Mouse (Mus musculus): ENCODE data around the gene Cckar. TPM values are rescaled to one million over a fixed set of nuclear protein-coding genes. Genes with fewer than 3 reads are reported as not detected.

The Cckar gene
- total RNA-seq, 1 experiment, result not detected

DNA sequence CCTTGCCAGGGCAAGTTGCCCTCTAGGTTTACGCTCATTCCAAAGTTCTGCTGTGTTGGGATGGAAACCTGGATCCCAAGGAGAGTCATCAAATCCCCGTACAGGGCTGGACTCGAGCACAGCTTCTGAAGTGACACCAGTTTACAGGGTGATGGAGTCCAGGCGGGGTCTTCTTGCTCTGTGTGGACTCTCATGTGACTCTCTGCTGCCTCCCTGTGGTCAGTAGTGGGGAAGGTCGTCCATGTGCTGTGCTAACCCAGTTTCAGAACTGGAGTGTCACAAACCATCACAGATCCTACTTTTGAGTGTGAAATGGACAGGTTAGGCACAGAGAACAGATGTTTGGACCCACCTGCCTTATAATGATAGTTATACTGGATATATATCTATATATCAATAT lies 35.2 kb downstream of the Cckar start:
- H3K9ac ChIP-seq (ENCODE audit: insufficient read depth, low read depth, low read length, poor library complexity, severe bottlenecking), result peak overlapping the region; percentile 84

DNA sequence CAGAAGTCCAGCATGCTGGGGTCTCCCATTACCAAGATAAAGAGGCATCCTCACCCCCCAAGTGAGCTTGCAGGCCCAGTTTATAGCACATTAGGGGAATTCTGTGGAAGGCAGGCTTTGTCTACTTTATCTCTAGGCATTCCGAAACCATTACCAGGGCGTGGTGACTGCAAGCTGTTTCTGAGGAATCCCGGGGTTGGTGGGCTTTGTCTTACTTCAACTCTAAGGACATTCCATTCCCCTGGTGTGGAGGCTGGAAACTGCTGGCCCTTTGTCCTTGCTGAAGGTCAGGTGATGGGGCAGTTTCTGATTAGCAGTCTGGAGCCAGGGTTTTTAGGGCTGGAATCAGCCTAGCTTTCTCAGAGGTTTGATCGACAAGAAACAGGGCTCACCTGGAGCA lies 36.0 kb downstream of the Cckar start:
- Histone ChIP-seq H3K4me3 (ENCODE audit: insufficient read depth in 1 of 2, low read depth in 1 of 2, low read length in 2 of 2, poor library complexity in 1 of 2, severe bottlenecking in 1 of 2) (peak overlapping the region; percentile 17 to 30), H3K9me3 (ENCODE audit: control insufficient read depth, insufficient read depth, low read depth, low read length) (no peaks in the 10 kb centered on the region), H3K27ac (ENCODE audit: insufficient read depth, low read depth, low read length, poor library complexity, severe bottlenecking) (peak overlapping the region; percentile 100), H3K4me1 (ENCODE audit: control insufficient read depth in 2 of 2, insufficient read depth in 2 of 2, low read length in 2 of 2, poor library complexity in 1 of 2) (peaks cover 11 to 18% of the 10 kb centered on the region in 2 experiments; a peak in 3 of 4 replicates), H3K36me3 (ENCODE audit: control insufficient read depth, insufficient read depth, low read length, poor library complexity, severe bottlenecking) (no peaks in the 10 kb centered on the region), H3K9ac (ENCODE audit: insufficient read depth, low read depth, low read length, poor library complexity, severe bottlenecking) (peak overlapping the region; percentile 84)
- TF ChIP-seq CHD2 (IDR thresholded peaks at IDR 0.05; ENCODE audit: low read depth, low read length), result peak; percentile 64; the same call in 1 of the 2 replicates
- TF ChIP-seq ZNF384 (IDR thresholded peaks at IDR 0.05; ENCODE audit: low read depth, low read length), result no peak
- peak; percentile 73 for TF ChIP-seq MAFK (IDR thresholded peaks at IDR 0.05; ENCODE audit: insufficient read depth, low read depth, low read length)
- in situ Hi-C loops (cut with MboI; ENCODE audit: low sequenced_read_pairs in 2 of 2, unreplicated experiment in 2 of 2), result no loop called here
- peak; percentile 94 for DNase-seq (ENCODE audit: low read depth, low spot score)

More for the DNA sequence above, 35.2 kb downstream of the Cckar start:
- Histone ChIP-seq H3K36me3 (ENCODE audit: control insufficient read depth, insufficient read depth, low read length, poor library complexity, severe bottlenecking) (no peaks in the 10 kb centered on the region), H3K27ac (ENCODE audit: insufficient read depth, low read depth, low read length, poor library complexity, severe bottlenecking) (peak overlapping the region; percentile 100), H3K4me1 (ENCODE audit: control insufficient read depth in 2 of 2, insufficient read depth in 2 of 2, low read length in 2 of 2, poor library complexity in 1 of 2) (peaks cover 11 to 16% of the 10 kb centered on the region in 2 experiments; a peak in 3 of 4 replicates), H3K9me3 (ENCODE audit: control insufficient read depth, insufficient read depth, low read depth, low read length) (no peaks in the 10 kb centered on the region), H3K4me3 (ENCODE audit: insufficient read depth in 1 of 2, low read depth in 1 of 2, low read length in 2 of 2, poor library complexity in 1 of 2, severe bottlenecking in 1 of 2) (peak overlapping the region; percentile 17 to 25)
- DNase-seq (ENCODE audit: low read depth, low spot score), result peak; percentile 93
- in situ Hi-C loops (cut with MboI; ENCODE audit: low sequenced_read_pairs in 2 of 2, unreplicated experiment in 2 of 2), result no loop called here
- no peak for TF ChIP-seq HCFC1 (IDR thresholded peaks at IDR 0.05; ENCODE audit: borderline replicate concordance, insufficient read depth, low read length)
- peak; percentile 88; the same call in 1 of the 2 replicates for TF ChIP-seq ZC3H11A (IDR thresholded peaks at IDR 0.05; ENCODE audit: borderline replicate concordance, low read depth, low read length)

DNA sequence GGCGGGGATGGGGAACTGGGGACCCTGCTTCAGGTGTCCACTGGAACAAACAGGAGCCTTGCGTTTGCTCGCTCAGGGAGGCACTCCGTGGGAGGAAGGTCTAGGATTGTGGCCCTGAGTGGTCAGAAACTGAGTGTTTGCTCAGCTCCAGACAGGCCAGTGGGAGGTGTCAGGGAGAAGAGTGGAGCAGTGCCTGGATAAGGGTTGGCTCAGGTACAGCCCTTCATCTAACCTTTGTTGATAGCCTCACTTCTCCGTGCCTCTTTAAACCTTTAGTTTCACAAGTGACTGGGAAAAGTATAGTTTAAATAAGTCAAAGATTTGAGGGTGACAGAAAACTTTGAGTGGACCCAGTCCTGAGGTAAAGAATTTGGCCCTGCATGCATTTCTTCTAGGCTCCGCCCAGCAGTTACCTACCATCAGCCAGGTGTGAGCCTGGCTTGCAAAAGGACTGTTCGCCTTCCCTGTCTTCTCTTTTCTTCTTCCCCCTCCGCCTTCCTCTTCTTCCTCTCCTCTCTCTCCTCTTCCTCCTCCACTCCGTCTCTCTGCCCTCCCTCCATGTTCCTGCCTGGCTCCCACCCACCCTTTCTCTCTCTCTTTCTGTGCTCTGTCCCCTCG lies 37.1 kb downstream of the Cckar start:
- Histone ChIP-seq H3K9ac (ENCODE audit: insufficient read depth, low read depth, low read length, poor library complexity, severe bottlenecking) (peak overlapping the region; percentile 76), H3K27ac (ENCODE audit: insufficient read depth, low read depth, low read length, poor library complexity, severe bottlenecking) (peak overlapping the region; percentile 100), H3K9me3 (ENCODE audit: control insufficient read depth, insufficient read depth, low read depth, low read length) (no peaks in the 10 kb centered on the region), H3K4me1 (ENCODE audit: control insufficient read depth in 2 of 2, insufficient read depth in 2 of 2, low read length in 2 of 2, poor library complexity in 1 of 2) (peaks cover 11 to 18% of the 10 kb centered on the region in 2 experiments; a peak in 3 of 4 replicates), H3K4me3 (ENCODE audit: insufficient read depth in 1 of 2, low read depth in 1 of 2, low read length in 2 of 2, poor library complexity in 1 of 2, severe bottlenecking in 1 of 2) (peak overlapping the region in 1 of 2 experiments; percentile 23; a peak in 1 of 4 replicates), H3K36me3 (ENCODE audit: control insufficient read depth, insufficient read depth, low read length, poor library complexity, severe bottlenecking) (no peaks in the 10 kb centered on the region)
- DNase-seq (ENCODE audit: low read depth, low spot score), result no peak
- no peak for TF ChIP-seq CHD2 (IDR thresholded peaks at IDR 0.05; ENCODE audit: low read depth, low read length)
- in situ Hi-C loops (cut with MboI; ENCODE audit: low sequenced_read_pairs in 2 of 2, unreplicated experiment in 2 of 2), result no loop called here

DNA sequence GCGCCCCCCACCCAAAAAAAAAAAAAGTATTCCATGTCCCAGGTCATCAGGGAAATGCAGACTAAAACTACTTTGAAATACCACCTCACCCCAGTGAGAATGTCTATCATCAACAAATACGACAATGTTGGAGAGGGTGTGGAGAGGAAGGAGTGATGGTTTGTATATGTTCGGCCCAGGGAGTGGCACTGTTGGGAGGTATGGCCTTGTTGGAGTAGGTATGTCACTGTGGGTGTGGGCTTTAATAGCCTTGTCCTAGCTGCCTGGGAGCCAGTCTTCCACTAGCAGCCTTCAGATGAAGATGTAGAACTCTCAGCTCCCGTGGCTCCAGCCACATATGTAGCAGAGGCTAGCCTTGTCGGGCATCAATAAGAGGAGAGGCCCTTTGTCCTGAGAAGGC lies 39.5 kb downstream of the Cckar start:
- Histone ChIP-seq H3K4me1 (ENCODE audit: control insufficient read depth in 2 of 2, insufficient read depth in 2 of 2, low read length in 2 of 2, poor library complexity in 1 of 2) (peaks cover 11 to 24% of the 10 kb centered on the region in 2 experiments; a peak in 3 of 4 replicates), H3K9ac (ENCODE audit: insufficient read depth, low read depth, low read length, poor library complexity, severe bottlenecking) (no peak overlapping the region), H3K9me3 (ENCODE audit: control insufficient read depth, insufficient read depth, low read depth, low read length) (no peaks in the 10 kb centered on the region), H3K27ac (ENCODE audit: insufficient read depth, low read depth, low read length, poor library complexity, severe bottlenecking) (no peak overlapping the region), H3K36me3 (ENCODE audit: control insufficient read depth, insufficient read depth, low read length, poor library complexity, severe bottlenecking) (no peaks in the 10 kb centered on the region), H3K4me3 (ENCODE audit: insufficient read depth in 1 of 2, low read depth in 1 of 2, low read length in 2 of 2, poor library complexity in 1 of 2, severe bottlenecking in 1 of 2) (no peak overlapping the region)
- no peak for DNase-seq (ENCODE audit: low read depth, low spot score)
- in situ Hi-C loops (cut with MboI; ENCODE audit: low sequenced_read_pairs in 2 of 2, unreplicated experiment in 2 of 2), result no loop called here
- TF ChIP-seq MAFK (IDR thresholded peaks at IDR 0.05; ENCODE audit: insufficient read depth, low read depth, low read length) (no peak), ZNF384 (IDR thresholded peaks at IDR 0.05; ENCODE audit: low read depth, low read length) (no peak), ZC3H11A (IDR thresholded peaks at IDR 0.05; ENCODE audit: borderline replicate concordance, low read depth, low read length) (no peak), CHD2 (IDR thresholded peaks at IDR 0.05; ENCODE audit: low read depth, low read length) (no peak), HCFC1 (IDR thresholded peaks at IDR 0.05; ENCODE audit: borderline replicate concordance, insufficient read depth, low read length) (no peak)

DNA sequence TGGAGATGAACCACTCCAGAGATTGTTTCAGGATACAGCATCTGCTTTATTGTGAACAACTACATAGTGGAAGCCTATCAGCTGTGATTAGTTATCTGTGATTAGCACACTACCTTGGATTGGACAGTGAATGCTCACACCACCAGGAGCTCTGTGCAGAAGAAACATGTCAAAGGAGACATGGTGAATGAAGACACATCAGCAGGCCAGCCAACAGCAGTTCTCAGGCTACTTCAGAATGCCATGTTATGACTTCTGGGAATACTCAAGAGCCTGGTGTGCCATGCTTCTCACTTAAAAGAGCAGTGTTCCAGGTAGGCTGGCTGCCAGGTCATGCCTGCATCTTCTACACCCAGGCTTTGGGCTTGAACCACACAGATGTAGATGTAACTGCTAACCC lies 43.8 kb downstream of the Cckar start:
- TF ChIP-seq ZC3H11A (IDR thresholded peaks at IDR 0.05; ENCODE audit: borderline replicate concordance, low read depth, low read length), result no peak
- no peak for TF ChIP-seq CHD2 (IDR thresholded peaks at IDR 0.05; ENCODE audit: low read depth, low read length)
- TF ChIP-seq HCFC1 (IDR thresholded peaks at IDR 0.05; ENCODE audit: borderline replicate concordance, insufficient read depth, low read length), result no peak
- TF ChIP-seq MAFK (IDR thresholded peaks at IDR 0.05; ENCODE audit: insufficient read depth, low read depth, low read length), result no peak
- no peak for TF ChIP-seq ZNF384 (IDR thresholded peaks at IDR 0.05; ENCODE audit: low read depth, low read length)
- no peak for DNase-seq (ENCODE audit: low read depth, low spot score)
- no peak overlapping the region for H3K9ac ChIP-seq (ENCODE audit: insufficient read depth, low read depth, low read length, poor library complexity, severe bottlenecking)
- H3K4me1 ChIP-seq (ENCODE audit: control insufficient read depth in 2 of 2, insufficient read depth in 2 of 2, low read length in 2 of 2, poor library complexity in 1 of 2), result peaks cover 6 to 13% of the 10 kb centered on the region in 2 experiments; a peak in 3 of 4 replicates
- in situ Hi-C loops (cut with MboI; ENCODE audit: low sequenced_read_pairs in 2 of 2, unreplicated experiment in 2 of 2), result no loop called here
- H3K36me3 ChIP-seq (ENCODE audit: control insufficient read depth, insufficient read depth, low read length, poor library complexity, severe bottlenecking), result peaks cover 5% of the 10 kb centered on the region
- H3K9me3 ChIP-seq (ENCODE audit: control insufficient read depth, insufficient read depth, low read depth, low read length), result no peaks in the 10 kb centered on the region
- H3K27ac ChIP-seq (ENCODE audit: insufficient read depth, low read depth, low read length, poor library complexity, severe bottlenecking), result no peak overlapping the region
- H3K4me3 ChIP-seq (ENCODE audit: insufficient read depth in 1 of 2, low read depth in 1 of 2, low read length in 2 of 2, poor library complexity in 1 of 2, severe bottlenecking in 1 of 2), result no peak overlapping the region

Measured in ES-E14 (cell line).